Mouse (Mus musculus): Measurements from ENCODE around the gene Tor2a. TPM values are rescaled to one million over a fixed set of nuclear protein-coding genes. Genes with fewer than 3 reads are reported as not detected.

Gene Tor2a
- polyA plus RNA-seq (2015; fragmentation: Nextera tagmentation; extraction: Ambion mirVana): 23.5 and 29.9 TPM in 2 replicates

DNA sequence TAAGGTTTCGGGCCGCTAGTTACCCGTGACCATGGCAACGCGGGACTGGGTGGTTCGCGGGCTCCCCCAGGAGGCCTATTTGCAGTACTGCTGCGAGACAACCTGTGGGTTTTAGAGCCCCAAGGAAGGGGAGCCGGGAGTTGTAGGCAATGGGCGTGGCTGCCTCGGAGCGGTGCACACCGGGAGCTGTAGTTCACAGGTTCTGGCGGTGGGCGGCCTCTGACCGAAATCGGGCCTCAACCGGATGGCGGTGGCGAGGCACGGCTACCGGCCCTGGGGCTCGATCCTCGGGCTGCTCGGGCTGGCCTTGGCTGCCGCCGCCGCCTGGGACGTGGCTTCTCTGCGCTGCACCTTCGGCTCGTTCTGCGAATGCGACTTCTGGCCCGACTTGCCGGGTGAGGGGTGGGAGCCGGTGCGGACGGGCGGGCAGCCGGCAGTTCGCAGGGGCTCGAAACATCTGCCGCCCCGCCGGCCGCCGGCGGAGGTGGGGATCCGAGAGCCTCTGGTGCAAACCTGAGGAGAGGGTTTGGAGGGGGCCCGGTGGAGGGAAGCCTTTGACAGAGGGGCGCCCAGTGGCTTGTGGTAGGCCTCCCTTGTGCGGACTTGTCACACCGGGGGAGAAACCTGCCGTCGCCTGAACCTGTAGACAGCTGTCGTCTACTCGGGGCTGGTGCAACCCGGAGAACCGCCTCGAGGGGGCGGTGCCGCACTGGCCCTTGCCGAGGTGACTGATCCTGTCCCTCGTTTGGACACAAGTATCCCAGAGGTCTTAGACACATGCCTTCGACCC lies at the start of gene Tor2a:
Gene Tor2a (plus strand): TSS at position 179 of the 790 bp plus-strand sequence.

DNA sequence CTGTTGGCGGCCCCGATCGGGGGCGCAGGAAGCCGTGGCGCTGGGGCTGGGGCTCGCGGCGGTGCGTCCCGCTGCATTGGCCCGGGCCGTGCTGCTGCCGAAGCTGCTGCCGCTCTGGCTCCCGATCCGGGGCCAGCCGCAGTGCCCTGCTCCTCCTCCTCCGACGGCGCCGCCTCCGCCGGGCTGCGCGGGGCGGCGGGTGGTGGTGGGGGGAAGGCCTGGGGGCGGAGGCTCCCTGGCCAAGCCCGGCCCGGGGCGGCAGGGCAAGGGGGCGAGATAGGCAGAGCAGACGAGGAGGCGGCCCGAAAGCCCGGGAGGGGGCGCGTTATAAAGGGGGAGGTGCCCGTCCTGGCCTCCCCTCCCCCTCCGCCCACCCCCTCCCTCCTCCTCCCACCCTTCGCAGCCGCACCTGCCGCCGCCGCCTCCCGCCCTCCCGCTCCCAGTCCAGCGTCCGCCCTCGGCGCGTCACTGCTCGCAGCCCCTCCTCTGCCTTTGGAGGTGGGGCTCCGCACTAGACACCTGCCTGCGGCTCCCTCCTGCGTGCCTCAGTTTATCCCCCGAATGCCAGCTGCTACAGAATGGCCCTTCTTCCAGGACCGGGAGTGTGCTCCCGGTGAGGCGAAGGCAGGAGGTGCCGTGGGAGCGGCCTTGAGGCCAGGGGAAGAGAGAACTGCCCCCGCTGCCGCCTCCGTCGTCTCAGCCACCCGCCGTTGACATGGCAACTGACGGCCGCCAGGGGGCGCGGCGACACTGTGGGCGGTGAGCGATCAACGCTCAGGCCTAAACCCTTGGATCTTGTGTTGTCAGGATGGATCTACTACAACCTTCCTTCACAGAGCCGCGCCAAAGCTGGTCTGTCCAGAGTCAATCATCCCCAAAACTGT lies 43.9 kb upstream of the Tor2a start, which contains the start of gene Cdk9:
Gene Cdk9 (minus strand): TSS at position 143 of the 884 bp plus-strand sequence.

DNA sequence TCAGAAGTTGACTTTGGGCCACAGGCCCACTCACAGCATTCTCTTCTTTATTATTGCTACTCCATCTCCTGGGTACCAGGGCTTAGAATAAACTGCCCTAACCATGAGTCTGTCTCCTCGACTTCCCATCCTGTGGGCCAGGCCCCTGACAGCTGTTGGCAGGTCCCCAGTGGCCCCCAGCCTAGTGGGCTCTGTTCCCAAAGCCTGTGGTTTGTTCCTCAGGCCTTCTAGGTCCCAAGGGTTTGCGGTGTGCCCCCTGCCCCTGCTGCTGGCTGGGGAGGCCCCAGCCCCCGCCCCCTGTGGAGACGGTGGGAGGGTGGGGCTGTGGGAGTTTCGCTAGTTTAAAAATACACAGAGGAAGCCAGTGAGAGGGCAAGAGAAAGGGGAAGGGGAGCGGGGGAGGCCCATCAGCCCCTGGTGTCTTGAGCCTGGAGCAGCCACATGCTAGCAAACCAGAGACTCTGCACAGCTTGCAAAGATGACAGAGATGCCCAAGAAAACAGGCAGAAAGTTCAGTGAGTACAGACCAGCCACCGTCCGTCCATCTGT lies 36.3 kb upstream of the Tor2a start, which contains the start of gene Sh2d3c:
Gene Sh2d3c (plus strand): TSS at position 375 of the 549 bp plus-strand sequence.

DNA sequence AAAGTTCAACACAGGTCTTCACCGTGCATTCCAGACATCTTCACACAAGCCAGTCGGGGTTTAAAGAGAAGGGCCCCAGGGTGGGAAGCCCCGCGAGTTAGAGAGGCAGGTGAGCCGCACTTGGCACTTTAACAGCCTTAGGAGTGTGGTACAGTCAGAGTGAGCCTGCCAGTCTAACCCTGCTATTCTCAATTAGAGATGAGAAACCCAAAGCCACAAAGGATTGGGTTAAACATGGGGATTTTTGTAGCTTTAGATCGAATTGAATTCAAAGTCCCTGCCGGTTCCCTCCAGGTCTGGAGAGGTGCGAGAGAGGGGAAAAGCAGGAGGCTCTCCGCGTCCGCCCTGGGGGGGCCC lies 16.1 kb upstream of the Tor2a start, which contains the start of gene 6330409D20Rik:
Gene 6330409D20Rik (minus strand): TSS at position 101 of the 357 bp plus-strand sequence.

DNA sequence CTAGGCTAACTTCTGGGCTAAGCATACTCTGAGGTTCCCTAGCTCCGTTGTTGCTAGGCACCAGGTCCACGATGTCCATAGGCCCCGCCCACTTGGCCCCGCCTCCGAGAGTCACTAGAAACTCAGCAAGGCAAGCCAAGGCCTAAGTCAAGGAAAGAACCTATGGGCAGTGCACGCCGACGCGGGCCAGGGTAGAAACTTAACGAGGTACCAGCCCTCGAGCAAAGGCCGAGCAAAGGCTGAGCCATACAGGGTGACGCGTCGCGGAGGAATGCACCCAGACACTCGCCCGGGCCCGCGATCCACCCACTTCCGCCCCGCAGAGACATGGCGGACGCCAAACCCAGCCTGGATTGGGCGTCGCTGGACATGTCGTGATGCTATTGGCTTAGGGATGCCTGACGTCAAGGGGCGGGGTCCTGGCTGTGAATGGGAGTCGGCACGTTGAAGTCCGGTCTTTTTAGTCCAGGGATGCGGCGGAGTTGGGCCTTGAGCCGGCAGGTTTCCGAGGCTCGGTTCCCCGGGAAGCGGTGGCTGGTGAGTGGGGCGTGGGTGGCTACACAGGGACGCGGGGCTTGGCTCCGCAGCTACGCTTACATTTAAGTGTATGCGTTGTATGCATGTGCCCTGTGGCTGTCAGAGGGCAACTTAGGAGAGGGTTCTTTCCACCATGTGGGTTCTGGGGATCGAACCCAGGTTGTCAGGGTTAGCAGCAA lies 18.5 kb downstream of the Tor2a start, which contains the start of the genes Ttc16 and Ptrh1:
Gene Ttc16 (minus strand): TSS at position 275 of the 716 bp plus-strand sequence.
Gene Ptrh1 (plus strand): TSS at position 428 of the 716 bp plus-strand sequence.

DNA sequence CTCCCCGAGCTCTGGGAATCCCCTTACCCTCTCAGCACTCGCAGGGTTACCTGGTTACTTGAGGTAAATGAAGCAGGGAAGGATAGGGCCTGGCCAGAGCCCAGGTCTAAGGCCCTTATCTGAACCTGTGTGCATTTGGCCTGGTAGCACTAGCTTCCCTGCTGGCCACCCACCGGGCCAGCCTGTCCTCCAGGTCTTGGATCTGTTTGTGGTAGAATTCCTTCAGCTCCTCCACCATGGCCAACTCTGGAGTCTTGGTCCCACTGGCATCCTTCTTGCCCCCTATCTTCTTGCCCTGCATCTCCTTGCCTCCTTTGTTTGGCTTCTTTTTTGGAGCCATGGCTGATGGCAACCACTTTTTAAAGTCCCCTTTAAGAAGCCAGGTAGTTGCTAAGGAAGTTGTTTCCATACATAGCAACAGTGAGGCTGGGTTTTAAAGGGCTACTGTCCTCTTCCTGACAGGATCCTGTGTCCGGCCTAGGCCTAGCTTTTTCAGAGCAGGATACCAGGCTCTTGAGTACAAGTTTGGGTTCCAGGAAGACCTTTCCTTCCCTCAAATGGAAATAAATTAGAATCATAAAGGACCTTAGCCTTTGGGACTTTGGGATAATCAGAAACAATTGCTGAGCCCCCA lies 27.1 kb downstream of the Tor2a start, which contains the start of gene Cfap157:
Gene Cfap157 (minus strand): TSS at position 381 of the 634 bp plus-strand sequence.

MicroRNA genes within 50 kb of the gene (microRNA counts, 519-probe panel; counts per million panel counts)
- microRNA mmu-miR-2861: 88.3 counts per million

Other genes starting within 250 kb of the Tor2a start
- 3.9 and 5.6 TPM in 2 replicates for gene Fam102a, start 221.9 kb upstream of the Tor2a start, polyA plus RNA-seq (2015; fragmentation: Nextera tagmentation; extraction: Ambion mirVana)
- gene Dpm2, start 186.4 kb upstream of the Tor2a start, polyA plus RNA-seq (2015; fragmentation: Nextera tagmentation; extraction: Ambion mirVana): 73.8 and 81.9 TPM in 2 replicates
- not detected in 2 replicates for gene Pip5kl1, start 182.4 kb upstream of the Tor2a start, polyA plus RNA-seq (2015; fragmentation: Nextera tagmentation; extraction: Ambion mirVana)
- gene 9430097D07Rik, start 181.6 kb upstream of the Tor2a start, polyA plus RNA-seq (2015; fragmentation: Nextera tagmentation; extraction: Ambion mirVana): not detected in 2 replicates
- 14.7 and 19.2 TPM in 2 replicates for gene St6galnac4, start 170.1 kb upstream of the Tor2a start, polyA plus RNA-seq (2015; fragmentation: Nextera tagmentation; extraction: Ambion mirVana)
- gene St6galnac6, start 157.5 kb upstream of the Tor2a start, polyA plus RNA-seq (2015; fragmentation: Nextera tagmentation; extraction: Ambion mirVana): 13.3 and 16.6 TPM in 2 replicates
- gene Ak1, start 135.5 kb upstream of the Tor2a start, polyA plus RNA-seq (2015; fragmentation: Nextera tagmentation; extraction: Ambion mirVana): 4.8 and 5.1 TPM in 2 replicates
- 40.5 and 45.8 TPM in 2 replicates for gene Eng, start 110.6 kb upstream of the Tor2a start, polyA plus RNA-seq (2015; fragmentation: Nextera tagmentation; extraction: Ambion mirVana)
- 20.0 and 22.3 TPM in 2 replicates for gene Fpgs, start 53.1 kb upstream of the Tor2a start, polyA plus RNA-seq (2015; fragmentation: Nextera tagmentation; extraction: Ambion mirVana)
- 71.1 and 76.8 TPM in 2 replicates for gene Cdk9, start 44.2 kb upstream of the Tor2a start, polyA plus RNA-seq (2015; fragmentation: Nextera tagmentation; extraction: Ambion mirVana)
- 21.4 and 28.6 TPM in 2 replicates for gene Sh2d3c, start 36.2 kb upstream of the Tor2a start, polyA plus RNA-seq (2015; fragmentation: Nextera tagmentation; extraction: Ambion mirVana)
- gene 6330409D20Rik, start 16.2 kb upstream of the Tor2a start, polyA plus RNA-seq (2015; fragmentation: Nextera tagmentation; extraction: Ambion mirVana): 0.41 TPM in 1 of 2 replicates, not detected in the other
- 0.05 and 0.17 TPM in 2 replicates for gene Ttc16, start 18.4 kb downstream of the Tor2a start, polyA plus RNA-seq (2015; fragmentation: Nextera tagmentation; extraction: Ambion mirVana)
- 2.4 and 3.0 TPM in 2 replicates for gene Ptrh1, start 18.6 kb downstream of the Tor2a start, polyA plus RNA-seq (2015; fragmentation: Nextera tagmentation; extraction: Ambion mirVana)
- gene Cfap157, start 27.2 kb downstream of the Tor2a start, polyA plus RNA-seq (2015; fragmentation: Nextera tagmentation; extraction: Ambion mirVana): 0.12 and 0.37 TPM in 2 replicates
- gene Stxbp1, start 90.0 kb downstream of the Tor2a start, polyA plus RNA-seq (2015; fragmentation: Nextera tagmentation; extraction: Ambion mirVana): 5.5 and 6.8 TPM in 2 replicates
- gene Fam129b, start 118.9 kb downstream of the Tor2a start, polyA plus RNA-seq (2015; fragmentation: Nextera tagmentation; extraction: Ambion mirVana): 12.4 and 16.1 TPM in 2 replicates
- gene Rpl12, start 204.3 kb downstream of the Tor2a start, polyA plus RNA-seq (2015; fragmentation: Nextera tagmentation; extraction: Ambion mirVana): 200 and 203 TPM in 2 replicates
- 2.7 TPM in 2 replicates for gene Lrsam1, start 204.4 kb downstream of the Tor2a start, polyA plus RNA-seq (2015; fragmentation: Nextera tagmentation; extraction: Ambion mirVana)
- 15.5 and 17.9 TPM in 2 replicates for gene Slc2a8, start 224.8 kb downstream of the Tor2a start, polyA plus RNA-seq (2015; fragmentation: Nextera tagmentation; extraction: Ambion mirVana)